Mouse (Mus musculus) kidney, postnatal 0 days (tissue): ENCODE measurements around the gene Luzp1. TPM values are rescaled to one million over a fixed set of nuclear protein-coding genes. Genes with fewer than 3 reads are reported as not detected.

Source experiments
- ATAC-seq: fragments of 200-750 bp; cut with Nextera tagmentation; replicated peaks from 2 replicates; pipeline ENCODE4 v1.8.0; 2017; ENCODE audit warnings: low read depth, moderate number of reproducible peaks, moderate TSS enrichment, moderate library complexity; ENCODE audit not compliant: low FRiP score
- DNase-seq: peaks from one replicate; pipeline ENCODE4 v3.0.0-alpha.2; 2016; ENCODE audit warnings: low spot score
- H3K27ac ChIP-seq: fragments of 300-500 bp; sonication (generic); 2 replicates; pipeline ENCODE4 v1.5.1; 2014; ENCODE audit warnings: mild to moderate bottlenecking
- H3K27me3 ChIP-seq: fragments of 300-500 bp; sonication (generic); 2 replicates; pipeline ENCODE4 v1.6.1; 2014; ENCODE audit warnings: low read length, mixed read lengths; ENCODE audit not compliant: insufficient read depth
- H3K36me3 ChIP-seq: fragments of 300-500 bp; sonication (generic); 2 replicates; pipeline ENCODE4 v1.6.1; 2014; ENCODE audit warnings: low read length, mixed read lengths; ENCODE audit not compliant: insufficient read depth
- H3K4me1 ChIP-seq: fragments of 300-500 bp; sonication (generic); replicated peaks from 2 replicates; pipeline ENCODE4 v1.6.1; 2014; ENCODE audit warnings: antibody characterized with exemption, low read length, mixed read lengths; ENCODE audit not compliant: insufficient read depth
- H3K4me2 ChIP-seq: fragments of 300-500 bp; sonication (generic); 2 replicates; pipeline ENCODE4 v1.6.1; 2014; ENCODE audit warnings: mild to moderate bottlenecking, low read length, moderate library complexity, mixed read lengths
- H3K4me3 ChIP-seq: fragments of 300-500 bp; sonication (generic); replicated peaks from 2 replicates; pipeline ENCODE4 v1.5.1; 2014; ENCODE audit warnings: low read depth, low read length
- H3K9ac ChIP-seq: fragments of 300-500 bp; sonication (generic); 2 replicates; pipeline ENCODE4 v1.6.1; 2014; ENCODE audit warnings: low read depth, low read length
- H3K9me3 ChIP-seq: fragments of 300-500 bp; sonication (generic); replicated peaks from 2 replicates; pipeline ENCODE4 v1.6.1; 2016; ENCODE audit warnings: low read length, inconsistent platforms, mixed read lengths
- CTCF ChIP-seq: IDR thresholded peaks from 2 replicates; pipeline ENCODE4 v1.5.1; 2016; ENCODE audit warnings: antibody characterized with exemption, low read depth, mild to moderate bottlenecking, moderate library complexity
- WGBS: fragments of 180-500 bp; shearing (Covaris S2); extraction: QIAGEN DNeasy Blood & Tissue Kit; methylation state at CpG from one replicate; pipeline ENCODE4 v1.1.7; 2014; 5-methylcytosine and 5-hydroxymethylcytosine counted together
- polyA plus RNA-seq: library from polyadenylated mRNA; unstranded; fragments of >200 nt; fragmentation: Nextera tagmentation; extraction: Ambion mirVana; gene quantifications from 2 replicates; pipeline ENCODE4 v1.2.1, GENCODE M21; 2015

Gene Luzp1
- polyA plus RNA-seq, 1 experiment from 2014 or later = 111 TPM

DNA sequence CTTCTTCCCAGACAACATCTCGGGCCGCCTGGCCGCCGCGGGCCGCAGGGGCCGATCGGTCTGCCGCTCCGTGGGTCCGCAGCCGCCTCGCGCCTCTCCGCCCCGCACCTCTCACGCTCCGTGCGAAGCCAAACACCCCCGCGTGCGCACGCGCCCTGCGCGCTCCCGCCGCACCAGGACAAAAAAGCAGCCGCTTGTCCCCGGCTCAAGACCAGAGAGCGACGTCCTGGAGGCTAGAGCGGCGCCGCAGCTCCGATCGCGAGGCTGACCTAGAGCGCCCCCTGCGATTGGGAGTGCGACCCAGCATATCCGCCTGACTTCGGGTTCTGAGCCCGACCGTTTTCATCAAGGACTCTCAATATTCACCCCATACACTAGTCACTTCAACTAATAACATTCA, 133.0 kb downstream of the Luzp1 start, which contains the start of gene Kdm1a:
Gene Kdm1a (minus strand): TSS at position 156 of the 400 bp plus-strand sequence.
- whole genome bisulfite sequencing = 0% methylated on average over 38 of the region's 45 CpGs
- ATAC-seq (peak; percentile 83), DNase-seq (peak; percentile 94)
- Histone ChIP-seq H3K27ac (peak within 1 kb of the TSS; percentile 91), H3K4me3 (peak within 1 kb of the TSS; percentile 97), H3K9ac (peak within 1 kb of the TSS; percentile 99), H3K4me1 (peaks cover 6% of the 10 kb centered on the region), H3K36me3 (no peaks in the 10 kb centered on the region), H3K27me3 (no peaks in the 10 kb centered on the region), H3K9me3 (no peaks in the 10 kb centered on the region), H3K4me2 (peak within 1 kb of the TSS; percentile 56)
- peak; percentile 91 for TF ChIP-seq CTCF

Other genes starting within 250 kb of the Luzp1 start
- 11.2 and 12.3 TPM in 2 replicates for gene Tcea3, start 222.0 kb upstream of the Luzp1 start, polyA plus RNA-seq
- 13.8 and 15.2 TPM in 2 replicates for gene Zfp46, start 185.1 kb upstream of the Luzp1 start, polyA plus RNA-seq
- 121 and 130 TPM in 2 replicates for gene Hnrnpr, start 158.8 kb upstream of the Luzp1 start, polyA plus RNA-seq
- 0.25 and 0.56 TPM in 2 replicates for gene Htr1d, start 46.2 kb upstream of the Luzp1 start, polyA plus RNA-seq
- 0.55 and 0.68 TPM in 2 replicates for gene 6030445D17Rik, start 7.5 kb upstream of the Luzp1 start, polyA plus RNA-seq
- gene Kdm1a, start 133.0 kb downstream of the Luzp1 start, polyA plus RNA-seq = 28.8 TPM in 2 replicates
- gene Tex46, start 140.7 kb downstream of the Luzp1 start, polyA plus RNA-seq = not detected in 2 replicates
- not detected in 2 replicates for gene Lactbl1, start 152.9 kb downstream of the Luzp1 start, polyA plus RNA-seq